Mouse (Mus musculus) lung, adult 2 months (tissue): Measurements from ENCODE around the gene 4930519P11Rik.

Source experiments
- CTCF ChIP-seq: fragments of 200-500 bp; IDR thresholded peaks from 2 replicates; pipeline ENCODE4 v1.5.1; 2011; ENCODE audit warnings: mild to moderate bottlenecking, low read length, control low read depth; ENCODE audit not compliant: insufficient read depth
- POLR2A ChIP-seq: fragments of 200-500 bp; IDR thresholded peaks from 2 replicates; pipeline ENCODE4 v1.6.1; 2011; ENCODE audit warnings: low read depth, mild to moderate bottlenecking, control low read depth, low read length, borderline replicate concordance; ENCODE audit errors: extremely low read depth

GRCm38 (mm10) chr2:154651363-154651762 is 38.1 kb upstream of the 4930519P11Rik start, which contains the start of gene Chmp4b:
- TF ChIP-seq CTCF (no peak), POLR2A (no peak)
